Mouse (Mus musculus) kidney, embryonic 14.5 days (tissue): Measurements from ENCODE around the gene Btbd6. TPM values are rescaled to one million over a fixed set of nuclear protein-coding genes. Genes with fewer than 3 reads are reported as not detected.

ENCODE experiments used
- ATAC-seq: fragments of 200-750 bp; cut with Nextera tagmentation; 2 replicates; pipeline ENCODE4 v1.8.0; 2017; ENCODE audit warnings: moderate number of reproducible peaks, mild to moderate bottlenecking, moderate TSS enrichment, moderate library complexity; ENCODE audit not compliant: low FRiP score, low TSS enrichment
- H3K27ac ChIP-seq: fragments of 300-500 bp; sonication (generic); 2 replicates; pipeline ENCODE4 v1.5.1; 2014; ENCODE audit warnings: low read depth, mild to moderate bottlenecking, low read length, moderate library complexity, mixed read lengths
- H3K27me3 ChIP-seq: fragments of 300-500 bp; sonication (generic); 2 replicates; pipeline ENCODE4 v1.6.1; 2014; ENCODE audit warnings: mild to moderate bottlenecking, low read length; ENCODE audit not compliant: control insufficient read depth, insufficient read depth
- H3K36me3 ChIP-seq: fragments of 300-500 bp; sonication (generic); 2 replicates; pipeline ENCODE4 v1.6.1; 2014; ENCODE audit warnings: low read length, mixed read lengths; ENCODE audit not compliant: control insufficient read depth, insufficient read depth
- H3K4me1 ChIP-seq: fragments of 300-500 bp; sonication (generic); 2 replicates; pipeline ENCODE4 v1.6.1; 2014; ENCODE audit warnings: low read length, mixed read lengths; ENCODE audit not compliant: control insufficient read depth, insufficient read depth
- H3K4me2 ChIP-seq: fragments of 300-500 bp; sonication (generic); replicated peaks from 2 replicates; pipeline ENCODE4 v1.6.1; 2014; ENCODE audit warnings: low read depth, mild to moderate bottlenecking, low read length
- H3K4me3 ChIP-seq: fragments of 300-500 bp; sonication (generic); 2 replicates; pipeline ENCODE4 v1.5.1; 2014; ENCODE audit warnings: mild to moderate bottlenecking, low read length
- H3K9ac ChIP-seq: fragments of 300-500 bp; sonication (generic); 2 replicates; pipeline ENCODE4 v1.6.1; 2014; ENCODE audit warnings: low read depth, mild to moderate bottlenecking, low read length, moderate library complexity
- H3K9me3 ChIP-seq: fragments of 300-500 bp; sonication (generic); 2 replicates; pipeline ENCODE4 v1.6.1; 2016; ENCODE audit warnings: low read length; ENCODE audit not compliant: control insufficient read depth
- WGBS: fragments of 180-500 bp; shearing (Covaris S2); extraction: QIAGEN DNeasy Blood & Tissue Kit; methylation state at CpG from one replicate; pipeline ENCODE4 v1.1.7; 2014; 5-methylcytosine and 5-hydroxymethylcytosine counted together
- polyA plus RNA-seq: library from polyadenylated mRNA; unstranded; fragments of >200 nt; fragmentation: Nextera tagmentation; extraction: Ambion mirVana; gene quantifications from 2 replicates; pipeline ENCODE4 v1.2.1, GENCODE M21; 2014

Gene Btbd6
- polyA plus RNA-seq, 1 experiment from 2014 or later, result 23.1 TPM

DNA sequence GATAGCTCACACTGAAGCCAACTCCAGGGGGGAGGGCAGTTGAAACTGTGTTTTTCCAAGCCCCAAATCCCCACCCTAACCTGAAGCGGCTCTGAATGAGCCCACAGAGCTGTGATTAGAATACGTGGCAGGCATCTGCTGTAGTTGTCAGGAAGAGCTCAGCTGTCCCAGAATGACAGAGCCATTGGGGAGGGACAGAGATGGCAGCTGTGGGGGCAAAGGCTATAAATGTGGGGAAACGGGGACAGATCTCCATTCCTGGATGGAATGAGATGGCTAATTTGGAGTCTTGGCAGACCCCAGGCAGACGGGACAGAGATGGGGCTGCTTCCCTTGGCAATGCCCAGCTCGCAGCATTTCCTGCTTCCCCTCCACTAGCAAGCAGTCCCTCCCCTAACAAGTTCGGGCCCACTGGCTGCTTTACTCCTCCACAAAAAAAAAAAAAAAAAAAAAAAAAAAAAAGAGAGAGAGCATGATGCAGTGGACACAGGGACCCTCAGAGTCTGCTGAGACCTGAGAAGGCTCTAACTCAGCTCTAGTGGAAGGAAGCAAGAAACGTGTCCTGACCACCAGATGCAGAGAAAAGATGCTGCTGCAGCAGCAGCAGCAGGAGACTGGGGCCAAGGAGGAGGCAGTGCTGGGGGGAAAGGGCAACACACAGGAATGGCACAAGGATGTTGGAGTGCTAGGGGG is 25.0 kb upstream of the Btbd6 start:
- no peak for ATAC-seq
- Histone ChIP-seq H3K9ac (no peak overlapping the region; the same call in 1 of the 2 replicates), H3K4me2 (no peak overlapping the region), H3K4me1 (peaks cover 16% of the 10 kb centered on the region), H3K9me3 (no peaks in the 10 kb centered on the region), H3K27ac (peak overlapping the region; percentile 68), H3K36me3 (no peaks in the 10 kb centered on the region; the same call in 1 of the 2 replicates), H3K4me3 (no peak overlapping the region), H3K27me3 (no peaks in the 10 kb centered on the region)
- 16% methylated on average over 7 of the region's 7 CpGs for WGBS

DNA sequence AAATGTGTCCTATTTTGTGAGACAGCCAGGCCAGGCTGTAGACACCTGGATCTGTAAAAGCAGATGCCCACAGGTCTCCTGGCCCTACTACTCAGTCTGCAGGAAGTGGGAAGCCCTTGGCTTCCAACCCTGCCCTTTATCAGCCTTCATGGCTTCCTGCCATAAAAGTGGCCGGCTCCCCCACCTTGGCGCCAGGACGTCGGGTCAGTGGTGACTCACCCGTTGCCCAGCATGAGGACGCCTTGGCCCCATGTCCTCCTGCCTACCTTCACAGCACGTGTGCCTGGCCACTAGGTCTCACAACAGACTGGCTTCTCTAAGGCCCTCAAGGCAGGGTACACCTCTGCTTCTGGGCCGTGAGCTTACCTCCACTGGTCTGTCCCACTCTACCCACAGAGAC is 23.8 kb upstream of the Btbd6 start:
- no peak for ATAC-seq
- no peak overlapping the region for H3K4me2 ChIP-seq
- no peaks in the 10 kb centered on the region for H3K9me3 ChIP-seq
- no peak overlapping the region for H3K9ac ChIP-seq
- no peaks in the 10 kb centered on the region for H3K27me3 ChIP-seq
- 32% methylated on average over 8 of the region's 8 CpGs for WGBS
- peaks cover 16% of the 10 kb centered on the region for H3K4me1 ChIP-seq
- H3K36me3 ChIP-seq, result peaks cover 4% of the 10 kb centered on the region; the same call in 1 of the 2 replicates
- no peak overlapping the region for H3K4me3 ChIP-seq
- H3K27ac ChIP-seq, result no peak overlapping the region

DNA sequence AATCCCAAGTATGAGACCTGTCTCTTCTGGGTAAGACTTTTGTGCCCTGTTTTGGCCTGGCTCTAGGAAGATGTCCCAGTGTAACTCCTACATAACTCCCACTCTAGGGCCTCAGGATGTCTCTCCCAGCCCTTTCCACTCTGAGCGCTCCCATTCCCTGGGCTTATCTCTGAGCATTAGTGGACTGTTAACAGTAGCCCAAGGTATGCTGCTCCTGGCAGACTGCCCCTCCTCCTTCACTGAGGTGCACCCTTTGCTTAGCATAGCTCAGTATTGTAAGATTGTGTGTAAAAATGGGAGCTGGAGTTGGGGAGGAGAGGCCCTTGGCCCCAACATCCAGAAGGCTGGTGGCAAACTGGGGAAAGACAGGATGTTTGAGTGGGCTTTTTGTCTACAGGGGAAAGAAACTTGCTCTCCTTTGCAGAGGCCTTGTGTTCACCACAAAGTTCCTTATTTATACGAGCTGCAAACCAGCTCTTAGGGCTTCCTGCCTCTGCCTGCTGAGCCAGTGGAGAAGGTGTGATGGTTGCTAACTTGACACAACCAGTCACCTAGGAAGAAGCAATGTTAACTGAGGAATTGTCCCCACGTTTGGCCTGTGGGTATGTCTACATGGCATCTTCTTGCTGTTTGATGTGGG is 23.2 kb upstream of the Btbd6 start:
- Histone ChIP-seq H3K27me3 (no peaks in the 10 kb centered on the region), H3K9me3 (no peaks in the 10 kb centered on the region), H3K4me2 (no peak overlapping the region), H3K36me3 (peaks cover 4% of the 10 kb centered on the region; the same call in 1 of the 2 replicates), H3K9ac (no peak overlapping the region), H3K4me1 (peaks cover 16% of the 10 kb centered on the region), H3K27ac (no peak overlapping the region), H3K4me3 (no peak overlapping the region)
- no peak for ATAC-seq
- 85% methylated on average over 3 of the region's 3 CpGs for WGBS

DNA sequence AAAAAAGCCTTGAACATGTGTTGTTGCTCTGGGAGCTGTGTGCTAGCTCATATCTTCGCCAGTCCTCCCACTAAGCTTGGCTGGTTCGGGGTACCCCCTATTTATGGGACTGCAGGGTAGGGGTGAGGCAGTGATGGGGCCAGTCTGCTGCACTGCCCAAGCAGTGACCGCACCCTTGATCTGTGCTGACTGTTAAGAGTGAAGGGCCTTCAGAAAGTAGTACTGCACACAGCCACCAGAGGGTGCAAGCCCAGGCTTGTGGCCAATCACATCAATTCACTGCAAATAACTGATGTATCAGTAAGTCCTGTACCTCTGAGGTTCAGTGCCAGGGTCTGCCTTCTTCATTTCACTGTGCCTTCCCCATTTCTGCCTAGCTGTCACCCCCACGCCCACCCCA is 20.5 kb upstream of the Btbd6 start:
- WGBS, result 39% methylated on average over 4 of the region's 4 CpGs
- Histone ChIP-seq H3K9ac (no peak overlapping the region), H3K4me1 (peaks cover 6% of the 10 kb centered on the region), H3K9me3 (no peaks in the 10 kb centered on the region), H3K36me3 (peaks cover 20% of the 10 kb centered on the region), H3K4me2 (no peak overlapping the region), H3K27ac (no peak overlapping the region), H3K27me3 (no peaks in the 10 kb centered on the region), H3K4me3 (no peak overlapping the region)
- ATAC-seq, result peak; percentile 36

DNA sequence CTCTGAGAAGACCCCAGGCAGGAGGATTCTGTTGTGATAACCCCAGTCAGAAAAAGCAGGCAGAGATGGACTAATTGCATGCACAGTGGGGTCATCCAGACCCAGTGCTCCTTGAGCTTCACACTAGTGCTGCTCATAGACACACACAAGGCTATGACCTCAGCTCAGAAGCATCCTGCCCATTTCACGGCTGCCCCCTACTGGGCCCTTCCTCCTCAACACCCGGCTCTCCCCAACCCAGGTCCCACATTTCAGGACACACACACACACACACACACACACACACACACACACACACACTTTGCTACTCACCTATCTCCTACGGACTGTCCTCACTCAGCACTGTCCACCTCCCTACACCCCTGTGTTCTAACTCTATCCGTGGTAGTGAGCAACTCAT is 18.0 kb upstream of the Btbd6 start:
- H3K27me3 ChIP-seq, result no peaks in the 10 kb centered on the region
- no peak overlapping the region for H3K4me2 ChIP-seq
- no peaks in the 10 kb centered on the region for H3K9me3 ChIP-seq
- H3K36me3 ChIP-seq, result peaks cover 45% of the 10 kb centered on the region
- peak; percentile 11 for ATAC-seq
- H3K4me3 ChIP-seq, result no peak overlapping the region
- 30% methylated on average over 4 of the region's 4 CpGs for WGBS
- H3K9ac ChIP-seq, result no peak overlapping the region
- no peak overlapping the region for H3K27ac ChIP-seq
- H3K4me1 ChIP-seq, result no peaks in the 10 kb centered on the region

DNA sequence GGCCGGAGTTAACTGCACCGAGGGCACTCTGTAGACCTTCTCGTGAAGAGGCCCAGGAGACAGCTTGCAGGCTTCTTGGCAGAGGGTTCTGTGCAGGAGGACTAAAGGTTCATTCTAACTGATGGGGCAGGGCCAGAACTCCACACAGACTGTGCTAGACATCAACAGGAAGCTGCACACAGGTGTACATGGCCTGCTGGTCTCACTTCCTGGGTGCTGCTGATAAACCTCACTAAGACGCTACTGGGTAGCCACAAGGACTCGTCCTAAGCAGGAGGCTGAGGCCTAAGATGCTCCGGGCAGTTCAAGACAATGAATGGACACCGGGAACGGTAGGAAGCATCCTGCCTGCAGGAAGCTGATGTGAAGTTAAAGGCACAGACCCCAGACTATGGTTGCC is 16.9 kb upstream of the Btbd6 start:
- Histone ChIP-seq H3K9ac (no peak overlapping the region), H3K27me3 (no peaks in the 10 kb centered on the region), H3K27ac (no peak overlapping the region), H3K4me2 (no peak overlapping the region), H3K4me3 (no peak overlapping the region), H3K4me1 (no peaks in the 10 kb centered on the region), H3K36me3 (peaks cover 57% of the 10 kb centered on the region), H3K9me3 (no peaks in the 10 kb centered on the region)
- WGBS, result 84% methylated on average over 8 of the region's 8 CpGs
- ATAC-seq, result no peak

DNA sequence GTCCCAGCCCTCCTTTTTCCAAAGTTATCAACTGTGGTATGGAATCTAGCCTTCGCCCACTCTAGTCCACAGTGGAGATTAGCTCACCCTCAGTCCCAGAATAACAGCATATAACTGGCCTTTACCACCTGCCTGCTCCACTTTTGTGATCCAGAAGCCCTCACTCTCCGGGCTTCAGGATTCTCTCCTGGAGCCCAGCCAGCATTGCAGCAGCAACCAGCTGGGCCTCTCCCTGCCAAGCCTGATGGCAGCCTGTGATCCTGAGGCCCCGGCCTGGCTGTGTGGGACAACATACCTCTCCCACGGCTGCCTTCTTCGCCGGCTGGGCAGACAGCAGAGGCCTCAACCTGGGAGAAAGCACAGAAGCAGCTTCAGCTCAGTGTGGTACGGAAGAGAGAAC is 14.9 kb upstream of the Btbd6 start:
- WGBS, result 81% methylated on average over 7 of the region's 7 CpGs
- Histone ChIP-seq H3K4me3 (no peak overlapping the region), H3K27ac (no peak overlapping the region), H3K27me3 (no peaks in the 10 kb centered on the region), H3K9me3 (no peaks in the 10 kb centered on the region), H3K36me3 (peaks cover 74% of the 10 kb centered on the region), H3K9ac (no peak overlapping the region), H3K4me2 (no peak overlapping the region), H3K4me1 (no peaks in the 10 kb centered on the region)
- ATAC-seq, result no peak

DNA sequence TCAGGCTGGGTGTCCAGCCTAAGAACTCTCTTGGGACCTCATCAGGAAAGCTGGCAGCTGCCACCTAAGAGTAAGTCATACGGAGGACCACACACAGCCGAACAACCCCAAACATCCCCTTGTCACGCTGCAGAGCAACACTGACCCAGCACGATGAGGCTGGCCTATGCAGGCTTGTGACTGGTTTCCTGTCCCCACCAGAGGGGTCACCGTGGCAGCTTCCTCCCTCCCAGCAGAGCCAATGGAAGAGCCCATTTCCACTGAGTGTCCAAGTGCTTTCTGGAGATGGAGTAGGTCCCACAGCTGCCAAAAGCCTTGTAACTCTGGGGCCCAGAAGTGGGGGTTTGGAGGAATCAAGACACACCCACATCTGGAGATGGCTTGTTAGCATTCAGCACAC is 14.4 kb upstream of the Btbd6 start:
- H3K4me2 ChIP-seq, result no peak overlapping the region
- H3K4me1 ChIP-seq, result no peaks in the 10 kb centered on the region
- H3K27me3 ChIP-seq, result no peaks in the 10 kb centered on the region
- H3K9ac ChIP-seq, result no peak overlapping the region
- no peak overlapping the region for H3K4me3 ChIP-seq
- H3K9me3 ChIP-seq, result no peaks in the 10 kb centered on the region
- 88% methylated on average over 5 of the region's 5 CpGs for WGBS
- peaks cover 76% of the 10 kb centered on the region for H3K36me3 ChIP-seq
- no peak for ATAC-seq
- H3K27ac ChIP-seq, result no peak overlapping the region

DNA sequence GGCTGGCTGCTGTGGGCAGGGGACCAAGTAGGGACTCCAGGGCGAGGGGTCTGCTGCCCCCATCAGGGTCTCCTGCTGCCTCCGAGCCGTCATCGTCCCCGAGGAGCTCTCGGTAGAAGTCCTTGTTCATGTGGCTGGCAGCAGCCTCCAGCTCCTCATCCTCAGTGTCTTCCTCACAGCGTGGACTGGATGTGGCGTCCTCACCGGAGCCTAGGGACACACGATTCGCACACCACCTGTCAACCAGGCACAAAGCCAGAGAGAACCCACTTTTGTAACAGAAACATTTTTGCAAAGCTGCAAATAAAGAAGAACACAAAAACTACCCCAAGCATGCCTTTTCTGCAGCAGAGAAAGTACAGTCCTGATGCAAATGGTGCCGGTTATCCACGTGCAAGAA is 10.5 kb upstream of the Btbd6 start:
- peaks cover 96% of the 10 kb centered on the region for H3K36me3 ChIP-seq
- H3K27ac ChIP-seq, result no peak overlapping the region
- H3K9me3 ChIP-seq, result no peaks in the 10 kb centered on the region
- no peaks in the 10 kb centered on the region for H3K27me3 ChIP-seq
- H3K4me1 ChIP-seq, result 0 out of 2 replicates have a peak, but pooled peaks cover 8% of the 10 kb centered on the region
- H3K4me2 ChIP-seq, result no peak overlapping the region
- no peak overlapping the region for H3K4me3 ChIP-seq
- 94% methylated on average over 13 of the region's 13 CpGs for WGBS
- no peak overlapping the region for H3K9ac ChIP-seq
- ATAC-seq, result no peak
